Mouse (Mus musculus) layer of hippocampus, postnatal 14 days (tissue): ENCODE measurements around the gene Slc1a4. TPM values are rescaled to one million over a fixed set of nuclear protein-coding genes. Genes with fewer than 3 reads are reported as not detected.

Experiments
- DNase-seq, 2 experiments: peaks; one replicate each; pipeline ENCODE4 v3.0.0; 2021 to 2022; ENCODE audit warnings: low spot score in 2 of 2, mixed read lengths in 1 of 2
- total RNA-seq, 2 experiments: library from RNA; stranded (reverse); gene quantifications; 2 replicates each; pipeline ENCODE4 v1.2.3; 2021

The Slc1a4 gene
- total RNA-seq, 2 experiments from 2014 or later: 49.1 to 51.3 TPM

GRCm38 (mm10) chr11:20262628-20263380 is 69.7 kb downstream of the Slc1a4 start:
- peak in 1 of 2 experiments; percentile 49 for DNase-seq

DNA sequence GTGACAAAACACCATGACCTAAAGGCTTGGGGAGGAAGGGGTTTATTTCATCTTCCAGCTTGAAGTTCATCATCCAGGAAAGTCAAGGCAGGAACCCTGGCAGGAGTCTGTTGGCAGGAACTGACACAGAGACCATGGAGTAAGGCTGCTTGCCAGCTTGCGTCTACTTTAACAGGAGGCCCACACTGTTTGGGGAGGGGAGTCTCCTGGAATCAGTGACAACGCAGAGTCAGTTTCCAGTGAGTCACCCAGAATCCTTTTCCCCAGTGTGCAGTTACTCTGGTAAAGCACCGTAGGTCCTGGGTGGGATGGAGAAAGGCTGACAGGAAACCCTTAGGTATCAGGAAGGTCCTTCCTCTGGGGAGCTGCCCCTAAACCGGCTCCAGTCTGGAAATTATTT is 77.7 kb downstream of the Slc1a4 start:
- DNase-seq: no peak

DNA sequence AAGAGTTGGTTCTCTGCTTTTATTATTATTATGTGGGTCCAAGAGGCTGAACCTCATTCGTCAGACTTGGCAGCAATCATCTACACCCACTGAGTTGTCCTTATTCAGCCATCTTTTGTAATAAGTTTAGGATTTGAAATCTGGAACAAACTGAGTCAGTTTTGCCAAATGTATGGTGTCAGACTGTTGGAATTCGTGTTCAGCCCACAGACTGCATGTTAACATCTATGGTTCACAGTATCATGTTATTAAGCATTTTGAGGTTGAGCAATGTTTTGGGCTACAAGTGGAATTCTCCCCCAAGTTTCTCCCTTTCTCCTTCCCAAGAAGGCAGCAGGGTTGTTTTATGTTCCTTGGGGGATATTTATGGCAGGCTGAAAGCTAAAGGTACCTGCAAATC is 79.4 kb downstream of the Slc1a4 start:
- DNase-seq: no peak

Other genes starting within 250 kb of the Slc1a4 start
- 100 to 1,000 TPM; 350 to 351 TPM for gene Actr2, start 219.8 kb downstream of the Slc1a4 start, total RNA-seq
- 100 to 1,000 TPM; 171 to 173 TPM for gene Rab1a, start 131.3 kb downstream of the Slc1a4 start, total RNA-seq
- 10 to 100 TPM; 32.4 to 34.8 TPM for gene Cep68, start 83.3 kb downstream of the Slc1a4 start, total RNA-seq
- gene Sertad2, start 210.5 kb upstream of the Slc1a4 start, total RNA-seq: 10 to 100 TPM; 18.7 to 20.9 TPM